Mouse (Mus musculus): ENCODE results near the gene Kcnmb2. TPM values are rescaled to one million over a fixed set of nuclear protein-coding genes. Genes with fewer than 3 reads are reported as not detected.

Kcnmb2 gene
- polyA plus RNA-seq, 1 experiment from 2014 or later: 6.8 TPM

DNA sequence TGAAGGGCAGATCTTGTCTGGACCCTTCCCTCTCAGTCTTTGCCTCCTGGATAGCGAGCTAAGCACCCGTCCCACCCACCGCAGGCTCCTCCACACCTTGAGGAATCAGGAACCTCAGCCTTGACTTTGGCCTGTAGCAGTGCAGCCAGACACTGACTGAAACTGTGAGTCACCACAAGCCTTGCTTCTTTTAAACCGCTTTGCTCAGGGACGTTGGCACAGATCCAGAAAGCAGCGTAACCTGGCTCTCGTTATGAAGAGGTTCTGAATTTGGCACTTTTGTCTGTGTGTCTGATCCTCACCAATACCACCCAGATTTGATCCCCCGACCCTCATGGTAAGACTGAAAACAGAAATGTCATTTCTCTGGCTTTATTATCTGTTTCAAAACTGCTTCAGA, 171.6 kb downstream of the Kcnmb2 start:
- WGBS: 88% methylated on average over 8 of the region's 8 CpGs
- DNase-seq (ENCODE audit: low spot score): no peak
- Histone ChIP-seq H3K4me2 (replicated peaks; ENCODE audit: low read depth, low read length) (no peak overlapping the region), H3K4me3 (ENCODE audit: low read depth, low read length) (no peak overlapping the region), H3K27ac (ENCODE audit: low read depth, low read length) (no peak overlapping the region), H3K36me3 (ENCODE audit: control insufficient read depth, insufficient read depth, low read length) (no peaks in the 10 kb centered on the region), H3K27me3 (ENCODE audit: control insufficient read depth, insufficient read depth, low read length) (no peaks in the 10 kb centered on the region), H3K9me3 (ENCODE audit: control insufficient read depth, low read length) (no peaks in the 10 kb centered on the region), H3K9ac (ENCODE audit: low read depth, low read length) (no peak overlapping the region), H3K4me1 (replicated peaks; ENCODE audit: control insufficient read depth, insufficient read depth, low read length) (no peaks in the 10 kb centered on the region)
- ATAC-seq (ENCODE audit: low FRiP score): no peak

- no peak for DNase-seq (ENCODE audit: low spot score)
- Histone ChIP-seq H3K27me3 (ENCODE audit: control insufficient read depth, insufficient read depth, low read length) (no peaks in the 10 kb centered on the region), H3K4me3 (ENCODE audit: low read depth, low read length) (no peak overlapping the region), H3K9me3 (ENCODE audit: control insufficient read depth, low read length) (no peaks in the 10 kb centered on the region), H3K9ac (ENCODE audit: low read depth, low read length) (no peak overlapping the region), H3K27ac (ENCODE audit: low read depth, low read length) (no peak overlapping the region), H3K4me2 (replicated peaks; ENCODE audit: low read depth, low read length) (no peak overlapping the region), H3K36me3 (ENCODE audit: control insufficient read depth, insufficient read depth, low read length) (no peaks in the 10 kb centered on the region), H3K4me1 (replicated peaks; ENCODE audit: control insufficient read depth, insufficient read depth, low read length) (no peaks in the 10 kb centered on the region)
- 72% methylated on average over 1 of the region's 1 CpGs for WGBS
- no peak for ATAC-seq (ENCODE audit: low FRiP score)
Observed at GRCm38 (mm10) chr3:32088762-32089161, 186.5 kb downstream of the Kcnmb2 start.

- H3K4me2 ChIP-seq (replicated peaks; ENCODE audit: low read depth, low read length): no peak overlapping the region
- no peaks in the 10 kb centered on the region for H3K9me3 ChIP-seq (ENCODE audit: control insufficient read depth, low read length)
- H3K9ac ChIP-seq (ENCODE audit: low read depth, low read length): no peak overlapping the region
- ATAC-seq (ENCODE audit: low FRiP score): no peak
- no peak overlapping the region for H3K4me3 ChIP-seq (ENCODE audit: low read depth, low read length)
- DNase-seq (ENCODE audit: low spot score): no peak
- no peaks in the 10 kb centered on the region for H3K36me3 ChIP-seq (ENCODE audit: control insufficient read depth, insufficient read depth, low read length)
- WGBS: 90% methylated on average over 10 of the region's 10 CpGs
- no peak overlapping the region for H3K27ac ChIP-seq (ENCODE audit: low read depth, low read length)
- no peaks in the 10 kb centered on the region for H3K27me3 ChIP-seq (ENCODE audit: control insufficient read depth, insufficient read depth, low read length)
- H3K4me1 ChIP-seq (replicated peaks; ENCODE audit: control insufficient read depth, insufficient read depth, low read length): no peaks in the 10 kb centered on the region
Observed at GRCm38 (mm10) chr3:32101391-32101790, 199.1 kb downstream of the Kcnmb2 start.

GRCm38 (mm10) chr3:32119851-32120250, 217.5 kb downstream of the Kcnmb2 start:
- Histone ChIP-seq H3K4me1 (replicated peaks; ENCODE audit: control insufficient read depth, insufficient read depth, low read length) (no peaks in the 10 kb centered on the region), H3K9me3 (ENCODE audit: control insufficient read depth, low read length) (no peaks in the 10 kb centered on the region)
- no peak for DNase-seq (ENCODE audit: low spot score)

GRCm38 (mm10) chr3:32121731-32122130, 219.4 kb downstream of the Kcnmb2 start:
- Histone ChIP-seq H3K9me3 (ENCODE audit: control insufficient read depth, low read length) (no peaks in the 10 kb centered on the region), H3K27me3 (ENCODE audit: control insufficient read depth, insufficient read depth, low read length) (no peaks in the 10 kb centered on the region), H3K4me2 (replicated peaks; ENCODE audit: low read depth, low read length) (no peak overlapping the region), H3K27ac (ENCODE audit: low read depth, low read length) (no peak overlapping the region), H3K4me3 (ENCODE audit: low read depth, low read length) (no peak overlapping the region), H3K36me3 (ENCODE audit: control insufficient read depth, insufficient read depth, low read length) (no peaks in the 10 kb centered on the region), H3K4me1 (replicated peaks; ENCODE audit: control insufficient read depth, insufficient read depth, low read length) (no peaks in the 10 kb centered on the region), H3K9ac (ENCODE audit: low read depth, low read length) (no peak overlapping the region)
- ATAC-seq (ENCODE audit: low FRiP score) (no peak), DNase-seq (ENCODE audit: low spot score) (no peak)
- whole genome bisulfite sequencing: 63% methylated on average over 3 of the region's 3 CpGs

More at GRCm38 (mm10) chr3:32119851-32120250, 217.5 kb downstream of the Kcnmb2 start:
- Histone ChIP-seq H3K9ac (ENCODE audit: low read depth, low read length) (no peak overlapping the region), H3K4me2 (replicated peaks; ENCODE audit: low read depth, low read length) (no peak overlapping the region), H3K27me3 (ENCODE audit: control insufficient read depth, insufficient read depth, low read length) (no peaks in the 10 kb centered on the region), H3K4me3 (ENCODE audit: low read depth, low read length) (no peak overlapping the region), H3K27ac (ENCODE audit: low read depth, low read length) (no peak overlapping the region), H3K36me3 (ENCODE audit: control insufficient read depth, insufficient read depth, low read length) (no peaks in the 10 kb centered on the region)
- 86% methylated on average over 5 of the region's 5 CpGs for WGBS
- ATAC-seq (ENCODE audit: low FRiP score): no peak

GRCm38 (mm10) chr3:32125431-32125830, 223.1 kb downstream of the Kcnmb2 start:
- 50% methylated on average over 4 of the region's 4 CpGs for WGBS
- Histone ChIP-seq H3K36me3 (ENCODE audit: control insufficient read depth, insufficient read depth, low read length) (no peaks in the 10 kb centered on the region), H3K9ac (ENCODE audit: low read depth, low read length) (no peak overlapping the region), H3K27ac (ENCODE audit: low read depth, low read length) (no peak overlapping the region), H3K4me2 (replicated peaks; ENCODE audit: low read depth, low read length) (no peak overlapping the region), H3K9me3 (ENCODE audit: control insufficient read depth, low read length) (no peaks in the 10 kb centered on the region), H3K4me3 (ENCODE audit: low read depth, low read length) (no peak overlapping the region), H3K4me1 (replicated peaks; ENCODE audit: control insufficient read depth, insufficient read depth, low read length) (no peaks in the 10 kb centered on the region), H3K27me3 (ENCODE audit: control insufficient read depth, insufficient read depth, low read length) (no peaks in the 10 kb centered on the region)
- no peak for ATAC-seq (ENCODE audit: low FRiP score)
- no peak for DNase-seq (ENCODE audit: low spot score)

- Histone ChIP-seq H3K27me3 (ENCODE audit: control insufficient read depth, insufficient read depth, low read length) (no peaks in the 10 kb centered on the region), H3K4me3 (ENCODE audit: low read depth, low read length) (no peak overlapping the region), H3K4me1 (replicated peaks; ENCODE audit: control insufficient read depth, insufficient read depth, low read length) (no peaks in the 10 kb centered on the region), H3K9me3 (ENCODE audit: control insufficient read depth, low read length) (no peaks in the 10 kb centered on the region), H3K36me3 (ENCODE audit: control insufficient read depth, insufficient read depth, low read length) (no peaks in the 10 kb centered on the region), H3K4me2 (replicated peaks; ENCODE audit: low read depth, low read length) (peak overlapping the region; percentile 7; the same call in 1 of the 2 replicates), H3K27ac (ENCODE audit: low read depth, low read length) (no peak overlapping the region), H3K9ac (ENCODE audit: low read depth, low read length) (no peak overlapping the region)
- DNase-seq (ENCODE audit: low spot score): peak; percentile 11
- 0% methylated on average over 5 of the region's 5 CpGs for WGBS
- no peak for ATAC-seq (ENCODE audit: low FRiP score)
Observed at GRCm38 (mm10) chr3:32128391-32128790, 226.1 kb downstream of the Kcnmb2 start.

- DNase-seq (ENCODE audit: low spot score) (no peak), ATAC-seq (ENCODE audit: low FRiP score) (no peak)
- Histone ChIP-seq H3K9me3 (ENCODE audit: control insufficient read depth, low read length) (no peaks in the 10 kb centered on the region), H3K27ac (ENCODE audit: low read depth, low read length) (no peak overlapping the region), H3K9ac (ENCODE audit: low read depth, low read length) (no peak overlapping the region), H3K4me2 (replicated peaks; ENCODE audit: low read depth, low read length) (no peak overlapping the region), H3K27me3 (ENCODE audit: control insufficient read depth, insufficient read depth, low read length) (no peaks in the 10 kb centered on the region), H3K36me3 (ENCODE audit: control insufficient read depth, insufficient read depth, low read length) (no peaks in the 10 kb centered on the region), H3K4me3 (ENCODE audit: low read depth, low read length) (no peak overlapping the region), H3K4me1 (replicated peaks; ENCODE audit: control insufficient read depth, insufficient read depth, low read length) (no peaks in the 10 kb centered on the region)
- 75% methylated on average over 1 of the region's 1 CpGs for WGBS
Observed at GRCm38 (mm10) chr3:32130696-32131095, 228.4 kb downstream of the Kcnmb2 start.

DNA sequence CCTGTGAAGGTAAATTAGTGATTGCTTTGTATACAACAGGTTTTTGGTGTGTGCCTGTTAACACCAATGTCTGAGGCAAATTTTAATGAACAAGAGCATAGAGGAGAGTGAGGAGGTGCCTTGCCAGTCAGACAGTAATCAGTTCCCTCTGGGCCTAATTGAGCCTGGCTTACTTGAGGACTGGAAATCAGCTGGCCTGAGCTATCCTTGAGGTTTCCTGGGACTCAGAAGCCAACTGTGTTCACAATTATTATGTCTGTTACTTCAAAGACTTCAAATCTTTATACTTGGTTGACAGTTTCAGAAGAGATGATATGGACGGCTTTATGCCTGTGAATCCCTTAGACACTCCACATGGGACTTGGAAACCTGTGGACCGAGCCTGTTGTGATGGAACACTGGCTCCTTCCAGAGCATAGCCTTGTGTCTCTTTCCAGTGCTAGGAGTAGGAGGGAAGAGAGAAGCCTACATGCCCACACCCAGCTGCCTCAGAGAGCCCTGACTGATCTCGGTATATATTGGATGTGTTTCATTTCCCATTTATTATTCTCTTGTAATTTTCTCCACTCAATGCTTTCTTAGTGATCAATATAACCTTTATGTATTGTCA, 230.2 kb downstream of the Kcnmb2 start:
- Histone ChIP-seq H3K4me2 (replicated peaks; ENCODE audit: low read depth, low read length) (no peak overlapping the region), H3K27me3 (ENCODE audit: control insufficient read depth, insufficient read depth, low read length) (no peaks in the 10 kb centered on the region), H3K4me1 (replicated peaks; ENCODE audit: control insufficient read depth, insufficient read depth, low read length) (no peaks in the 10 kb centered on the region), H3K4me3 (ENCODE audit: low read depth, low read length) (no peak overlapping the region), H3K27ac (ENCODE audit: low read depth, low read length) (no peak overlapping the region), H3K9ac (ENCODE audit: low read depth, low read length) (no peak overlapping the region), H3K9me3 (ENCODE audit: control insufficient read depth, low read length) (no peaks in the 10 kb centered on the region), H3K36me3 (ENCODE audit: control insufficient read depth, insufficient read depth, low read length) (no peaks in the 10 kb centered on the region)
- DNase-seq (ENCODE audit: low spot score) (no peak), ATAC-seq (ENCODE audit: low FRiP score) (no peak)
- 76% methylated on average over 3 of the region's 3 CpGs for WGBS

Measured in hindbrain, embryonic 11.5 days (tissue).